Mouse (Mus musculus) midbrain, embryonic 10.5 days (tissue): ENCODE data around the gene Rptor. TPM values are rescaled to one million over a fixed set of nuclear protein-coding genes. Genes with fewer than 3 reads are reported as not detected.

Source experiments
- DNase-seq: peaks from one replicate; pipeline ENCODE4 v3.0.0-alpha.2; 2017; ENCODE audit warnings: low spot score
- H3K27ac ChIP-seq: fragments of 300-500 bp; sonication (generic); replicated peaks from 2 replicates; pipeline ENCODE4 v1.5.1; 2016; ENCODE audit warnings: mild to moderate bottlenecking
- H3K27me3 ChIP-seq: fragments of 300-500 bp; sonication (generic); 2 replicates; pipeline ENCODE4 v1.6.1; 2016; ENCODE audit warnings: low read depth, mild to moderate bottlenecking; ENCODE audit not compliant: poor library complexity, severe bottlenecking
- H3K36me3 ChIP-seq: fragments of 300-500 bp; sonication (generic); 2 replicates; pipeline ENCODE4 v1.6.1; 2016; ENCODE audit warnings: mild to moderate bottlenecking, moderate library complexity
- H3K4me1 ChIP-seq: fragments of 300-500 bp; sonication (generic); 2 replicates; pipeline ENCODE4 v1.6.1; 2016
- H3K4me3 ChIP-seq: fragments of 300-500 bp; sonication (generic); 2 replicates; pipeline ENCODE4 v1.5.1; 2016; ENCODE audit warnings: mild to moderate bottlenecking, moderate library complexity
- H3K9me3 ChIP-seq: fragments of 300-500 bp; sonication (generic); replicated peaks from 2 replicates; pipeline ENCODE4 v1.6.1; 2016; ENCODE audit warnings: mild to moderate bottlenecking
- WGBS: fragments of 180-500 bp; shearing (Covaris S2); methylation state at CpG from one replicate; pipeline ENCODE4 v1.1.7; 2016; 5-methylcytosine and 5-hydroxymethylcytosine counted together
- polyA plus RNA-seq: library from polyadenylated mRNA; unstranded; fragments of >200 nt; fragmentation: Nextera tagmentation; extraction: Ambion mirVana; gene quantifications from 2 replicates; pipeline ENCODE4 v1.2.1, GENCODE M21; 2016

Rptor gene
- polyA plus RNA-seq, 1 experiment from 2014 or later = 11.0 TPM

- 73% methylated on average over 4 of the region's 4 CpGs for WGBS
- Histone ChIP-seq H3K27ac (no peak overlapping the region), H3K27me3 (peaks cover 21% of the 10 kb centered on the region), H3K4me1 (peaks cover 29% of the 10 kb centered on the region), H3K9me3 (no peaks in the 10 kb centered on the region), H3K4me3 (no peak overlapping the region), H3K36me3 (no peaks in the 10 kb centered on the region)
- no peak for DNase-seq
These were observed 345.6 kb downstream of the Rptor start for GRCm38 (mm10) chr11:119948305-119948704.

DNA sequence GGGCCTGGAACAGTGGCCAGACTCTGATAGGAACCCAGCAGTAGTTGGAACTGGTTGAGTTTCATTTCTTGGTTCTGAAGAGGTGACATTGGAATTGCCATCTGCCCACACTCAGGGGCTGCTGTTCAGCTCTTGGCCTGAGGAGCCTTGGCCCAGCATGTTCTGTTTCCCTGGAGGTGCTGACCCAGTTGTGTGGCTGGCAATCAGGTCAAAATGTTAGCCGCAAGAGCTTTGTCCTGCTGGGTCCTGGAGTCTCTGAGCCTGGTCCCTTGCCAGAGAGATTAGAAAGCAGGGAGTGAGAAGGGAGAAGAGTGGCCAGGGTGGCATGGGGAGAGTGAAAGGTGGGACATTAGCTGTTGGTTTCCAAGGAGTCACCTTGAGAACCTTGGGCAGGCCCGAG lies 346.1 kb downstream of the Rptor start:
- DNase-seq = no peak
- no peak overlapping the region for H3K27ac ChIP-seq
- H3K36me3 ChIP-seq = no peaks in the 10 kb centered on the region
- H3K4me3 ChIP-seq = no peak overlapping the region
- H3K27me3 ChIP-seq = peaks cover 18% of the 10 kb centered on the region
- H3K9me3 ChIP-seq = no peaks in the 10 kb centered on the region
- WGBS = 95% methylated on average over 2 of the region's 2 CpGs
- H3K4me1 ChIP-seq = peaks cover 25% of the 10 kb centered on the region

Other genes starting within 250 kb of the Rptor start
- 6.4 and 6.5 TPM in 2 replicates for gene Sgsh, start 247.4 kb upstream of the Rptor start, polyA plus RNA-seq
- gene Slc26a11, start 247.3 kb upstream of the Rptor start, polyA plus RNA-seq = 7.1 and 7.4 TPM in 2 replicates
- 0.97 and 1.0 TPM in 2 replicates for gene Rnf213, start 209.8 kb upstream of the Rptor start, polyA plus RNA-seq
- 21.6 and 27.6 TPM in 2 replicates for gene Endov, start 111.6 kb upstream of the Rptor start, polyA plus RNA-seq
- gene Nptx1, start 55.2 kb upstream of the Rptor start, polyA plus RNA-seq = 1.1 and 1.6 TPM in 2 replicates